In genomic region chr5:92461321-92461720, GRCm38 (mm10) we compare ENCODE assay signal across 9 mouse cellular contexts. TPM values are rescaled to one million over a fixed set of nuclear protein-coding genes. Genes with fewer than 3 reads are reported as not detected.
DNase-seq lines count a peak whose midpoint lies in the region; ATAC-seq and TF ChIP-seq lines count a peak whose summit lies in the region.
"Had no signal": no experiment of that assay in that cellular context is flagged by ENCODE, and none has a peak within 500 bp of the region (broad histone marks: within the 10 kb centered on the region; RNA-seq: fewer than 3 reads in every experiment).

No protein-coding gene starts in this region.

- no peaks in the 10 kb centered on the region for H3K4me1 ChIP-seq in lung, embryonic 14.5 days (ENCODE audit: insufficient read depth)

- peak; percentile 75 for DNase-seq in urinary bladder, postnatal 14 days (ENCODE audit: low spot score)
- DNase-seq in urinary bladder, postnatal 10 days (ENCODE audit: low spot score) = no peak
- DNase-seq in brain, adult 2 months (ENCODE audit: low read depth, low spot score) = peak; percentile 80
- DNase-seq in frontal cortex, adult 2 months (ENCODE audit: extremely low spot score in 1 of 2, low spot score in 1 of 2) = peak; percentile 15 to 67
- peak; percentile 79 for DNase-seq in kidney, postnatal 14 days
- DNase-seq in lung, embryonic 14.5 days = peak; percentile 83
- DNase-seq in right cerebral cortex, postnatal 14 days = peak; percentile 55

- 17% methylated on average over 5 of the region's 5 CpGs for WGBS in lung, embryonic 14.5 days

- H3K4me3 ChIP-seq in lung, embryonic 14.5 days (ENCODE audit: low read depth, low read length) = no peak overlapping the region
- H3K4me3 ChIP-seq: heart, embryonic 15.5 days had no signal

- no peak overlapping the region for H3K4me2 ChIP-seq in lung, embryonic 14.5 days
- H3K4me2 ChIP-seq: heart, embryonic 15.5 days had no signal

- peak; percentile 87 for TF ChIP-seq CTCF in lung, embryonic 14.5 days (IDR thresholded peaks at IDR 0.05; ENCODE audit: low read depth)

- ATAC-seq in lung, embryonic 14.5 days (ENCODE audit: insufficient read depth) = peak; percentile 44
- ATAC-seq in erythroblast, adult 5-6 weeks (replicated peaks; ENCODE audit: low FRiP score, poor library complexity, severe bottlenecking) = no peak

- no peak overlapping the region for H3K27ac ChIP-seq in lung, embryonic 14.5 days (ENCODE audit: low read depth)
- H3K27ac ChIP-seq: heart, embryonic 15.5 days had no signal

- no peaks in the 10 kb centered on the region for H3K27me3 ChIP-seq in lung, embryonic 14.5 days (ENCODE audit: insufficient read depth, low read length)
- H3K27me3 ChIP-seq: heart, embryonic 15.5 days had no signal

- H3K9ac ChIP-seq in lung, embryonic 14.5 days = no peak overlapping the region
- H3K9ac ChIP-seq: heart, embryonic 15.5 days had no signal

- no peaks in the 10 kb centered on the region for H3K9me3 ChIP-seq in lung, embryonic 14.5 days (ENCODE audit: low read depth, low read length)
- H3K9me3 ChIP-seq: heart, embryonic 15.5 days had no signal

- peaks cover 15% of the 10 kb centered on the region for H3K36me3 ChIP-seq in lung, embryonic 14.5 days (ENCODE audit: insufficient read depth)

RNA-seq across cellular contexts. Expression of gene Nup54, which starts 26.3 kb away (rescaled TPM):
- polyA plus RNA-seq in frontal cortex, adult 2 months (2012; rRNA removed) = 27.7 and 29.2 TPM in 2 replicates
- 57.8 and 61.9 TPM in 2 replicates for polyA plus RNA-seq in lung, embryonic 14.5 days (2014; fragmentation: Nextera tagmentation; extraction: Ambion mirVana)
- total RNA-seq in erythroblast, adult 5-6 weeks (2015; ENCODE audit: low replicate concordance) = 27.3 and 28.4 TPM in 2 replicates
- total RNA-seq in erythroblast, adult 5-6 weeks (2017; ENCODE audit: low replicate concordance) = 16.9 and 35.0 TPM in 2 replicates

RNA-seq across cellular contexts. Expression of gene Scarb2, which starts 45.3 kb away (rescaled TPM):
- 67.6 TPM in 2 replicates for polyA plus RNA-seq in frontal cortex, adult 2 months (2012; rRNA removed)
- polyA plus RNA-seq in lung, embryonic 14.5 days (2014; fragmentation: Nextera tagmentation; extraction: Ambion mirVana) = 9.5 and 10.7 TPM in 2 replicates
- total RNA-seq in erythroblast, adult 5-6 weeks (2015; ENCODE audit: low replicate concordance) = 7.9 and 10.7 TPM in 2 replicates
- 12.0 and 15.9 TPM in 2 replicates for total RNA-seq in erythroblast, adult 5-6 weeks (2017; ENCODE audit: low replicate concordance)
